Mouse (Mus musculus): ENCODE measurements around the gene Carmil2.

- TF ChIP-seq CTCF (IDR thresholded peaks at IDR 0.05; ENCODE audit: borderline replicate concordance, control insufficient read depth, extremely low read depth, insufficient read depth, low read length, poor library complexity): no peak
- no peak for TF ChIP-seq POLR2A (IDR thresholded peaks at IDR 0.05; ENCODE audit: control insufficient read depth, extremely low read depth, insufficient read depth, low read length, poor library complexity)
These were observed 29.0 kb downstream of the Carmil2 start for GRCm38 (mm10) chr8:105715042-105715441.
